Mouse (Mus musculus) G1E (cell line): ENCODE measurements around the gene BC049730.
"Not testable (repeated sequence)": the region's sequence is repeated elsewhere in the genome, so short reads cannot be mapped to it uniquely, and the experiment has no call there.

Experiments
- CTCF ChIP-seq: IDR thresholded peaks from 2 replicates; pipeline ENCODE4 v1.5.1; 2012; ENCODE audit warnings: low read depth, low read length, inconsistent platforms, mixed read lengths
- GATA1 ChIP-seq: IDR thresholded peaks from 2 replicates; pipeline ENCODE4 v1.6.1; 2012; ENCODE audit warnings: borderline replicate concordance, low read length, inconsistent platforms, mixed read lengths
- GATA2 ChIP-seq: IDR thresholded peaks from 2 replicates; pipeline ENCODE4 v1.6.1; 2012; ENCODE audit warnings: low read depth, low read length, inconsistent platforms, borderline replicate concordance
- POLR2AphosphoS5 ChIP-seq: IDR thresholded peaks from 2 replicates; pipeline ENCODE4 v1.6.1; 2012; ENCODE audit warnings: low read depth, low read length, inconsistent platforms; ENCODE audit not compliant: insufficient replicate concordance
- TAL1 ChIP-seq: conservative IDR thresholded peaks from 2 replicates; pipeline ENCODE4 v1.6.1; 2012; ENCODE audit warnings: low read depth, low read length, inconsistent platforms, mixed read lengths

DNA sequence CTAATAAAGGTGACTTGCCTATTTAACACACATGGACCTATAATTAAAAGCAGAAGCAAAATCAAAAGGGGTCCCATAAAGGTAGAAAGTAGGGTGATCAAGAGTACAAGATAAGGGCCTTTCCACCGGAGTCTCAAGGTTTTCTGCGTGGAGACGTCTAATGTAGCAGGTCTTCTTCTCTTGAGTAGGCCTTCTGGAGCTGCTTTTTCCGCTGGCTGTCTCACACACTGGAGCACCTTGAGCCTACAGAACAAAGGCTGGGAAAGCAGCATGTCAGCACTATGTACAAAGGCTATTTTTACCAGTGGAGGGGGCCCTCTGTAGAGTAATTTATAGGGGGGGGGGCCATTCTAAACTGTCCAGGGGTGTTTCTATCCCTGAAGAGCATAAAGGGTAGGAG lies 11.2 kb upstream of the BC049730 start:
- TF ChIP-seq CTCF, POLR2AphosphoS5, GATA2, GATA1, TAL1: not testable (repeated sequence)
